Mouse (Mus musculus) kidney, postnatal 4 days (tissue): Measurements from ENCODE around the gene Etnk2.
"Not testable (repeated sequence)": the region's sequence is repeated elsewhere in the genome, so short reads cannot be mapped to it uniquely, and the experiment has no call there.

ENCODE experiments used
- DNase-seq, 2 experiments: peaks; one replicate each; pipeline ENCODE4 v3.0.0; 2021; ENCODE audit warnings: mixed read lengths in 2 of 2

Gene Etnk2

GRCm38 (mm10) chr1:133363276-133364021, at the start of gene Etnk2:
Gene Etnk2 (plus strand): TSS chr1:133363572.
- DNase-seq, result peak; percentile 88 to 93

GRCm38 (mm10) chr1:133314364-133314763, 49.0 kb upstream of the Etnk2 start:
- DNase-seq, result peak; percentile 80 to 85

- DNase-seq, result no peak
Measured at GRCm38 (mm10) chr1:133315775-133316174, 47.6 kb upstream of the Etnk2 start.

GRCm38 (mm10) chr1:133316577-133316976, 46.8 kb upstream of the Etnk2 start:
- no peak for DNase-seq

GRCm38 (mm10) chr1:133317149-133317548, 46.2 kb upstream of the Etnk2 start:
- no peak for DNase-seq

- no peak for DNase-seq
Measured at GRCm38 (mm10) chr1:133321267-133321925, 42.0 kb upstream of the Etnk2 start, which contains the start of gene Kiss1. Gene Kiss1 (plus strand): TSS chr1:133321875.

- DNase-seq, result peak; percentile 22 to 46
Measured at GRCm38 (mm10) chr1:133323333-133323732, 40.0 kb upstream of the Etnk2 start.

- no peak for DNase-seq
Measured at GRCm38 (mm10) chr1:133325951-133326350, 37.4 kb upstream of the Etnk2 start.

GRCm38 (mm10) chr1:133327094-133327493, 36.3 kb upstream of the Etnk2 start:
- no peak for DNase-seq

- no peak for DNase-seq
Measured at GRCm38 (mm10) chr1:133328299-133328795, 35.0 kb upstream of the Etnk2 start.

GRCm38 (mm10) chr1:133328896-133329637, 34.3 kb upstream of the Etnk2 start:
- DNase-seq, result peak; percentile 50 to 59

GRCm38 (mm10) chr1:133329638-133329964, 33.8 kb upstream of the Etnk2 start:
- DNase-seq, result no peak

GRCm38 (mm10) chr1:133331142-133331541, 32.2 kb upstream of the Etnk2 start:
- no peak for DNase-seq

GRCm38 (mm10) chr1:133332656-133333430, 30.5 kb upstream of the Etnk2 start:
- DNase-seq, result no peak

- DNase-seq, result no peak
Measured at GRCm38 (mm10) chr1:133333937-133334336, 29.4 kb upstream of the Etnk2 start.

- DNase-seq, result not testable (repeated sequence)
Measured at GRCm38 (mm10) chr1:133340403-133340802, 23.0 kb upstream of the Etnk2 start.

GRCm38 (mm10) chr1:133344357-133344756, 19.0 kb upstream of the Etnk2 start:
- DNase-seq, result no peak

GRCm38 (mm10) chr1:133346531-133346930, 16.8 kb upstream of the Etnk2 start:
- peak; percentile 28 to 32 for DNase-seq

- no peak for DNase-seq
Measured at GRCm38 (mm10) chr1:133347226-133347625, 16.1 kb upstream of the Etnk2 start.

GRCm38 (mm10) chr1:133347693-133348520, 15.5 kb upstream of the Etnk2 start:
- peak; percentile 32 to 46 for DNase-seq

GRCm38 (mm10) chr1:133350210-133350609, 13.2 kb upstream of the Etnk2 start, which contains the start of gene Ren1:
Gene Ren1 (plus strand): TSS chr1:133350510.
- DNase-seq, result peak; percentile 32 to 39

GRCm38 (mm10) chr1:133351762-133352161, 11.6 kb upstream of the Etnk2 start:
- no peak for DNase-seq
